Comparison of ENCODE assay signal across 12 mouse cellular contexts in genomic region chr8:83215065-83215464, GRCm38 (mm10). TPM values are rescaled to one million over a fixed set of nuclear protein-coding genes. Genes with fewer than 3 reads are reported as not detected.
DNase-seq lines count a peak whose midpoint lies in the region; ATAC-seq lines count a peak whose summit lies in the region.
"Had no signal": no experiment of that assay in that cellular context is flagged by ENCODE, and none has a peak within 500 bp of the region (broad histone marks: within the 10 kb centered on the region; RNA-seq: fewer than 3 reads in every experiment).

No protein-coding gene starts in this region.

- peak; percentile 87 for ATAC-seq in heart, embryonic 11.5 days (replicated peaks; ENCODE audit: insufficient number of reproducible peaks, low FRiP score, low TSS enrichment)
- ATAC-seq: hindbrain, postnatal 0 days had no signal

- peak; percentile 26 to 44 for DNase-seq in heart, adult 18-20 months
- DNase-seq in heart, postnatal 25 days (ENCODE audit: low spot score) = no peak
- DNase-seq in MEL-GATA-1-ER (ENCODE audit: extremely low read depth, low read depth) = peak; percentile 55
- DNase-seq in liver = peak; percentile 71
- no peak for DNase-seq in T-cell, adult 2 months (ENCODE audit: low spot score)
- no peak for DNase-seq in layer of hippocampus, adult 9-11 months
- DNase-seq in cerebellum, postnatal 36 days = no peak
- DNase-seq: cerebellum, postnatal 10 days; thymus, postnatal 14 days had no signal

- H3K27ac ChIP-seq in heart, embryonic 11.5 days (ENCODE audit: low read depth, low read length) = peak overlapping the region; percentile 89
- H3K27ac ChIP-seq: hindbrain, postnatal 0 days; limb, embryonic 15.5 days had no signal

- no peaks in the 10 kb centered on the region for H3K36me3 ChIP-seq in heart, embryonic 11.5 days (ENCODE audit: control insufficient read depth, insufficient read depth, low read length)
- H3K36me3 ChIP-seq: limb, embryonic 15.5 days had no signal

- H3K4me3 ChIP-seq in heart, embryonic 11.5 days (ENCODE audit: low read depth, low read length) = 0 out of 2 replicates have a peak overlapping the region, but pooled peaks have one; percentile 5
- H3K4me3 ChIP-seq: limb, embryonic 15.5 days had no signal

- no peaks in the 10 kb centered on the region for H3K27me3 ChIP-seq in heart, embryonic 11.5 days (ENCODE audit: control insufficient read depth, insufficient read depth, low read length)
- H3K27me3 ChIP-seq: limb, embryonic 15.5 days had no signal

- H3K4me2 ChIP-seq in heart, embryonic 11.5 days = peak overlapping the region; percentile 39
- H3K4me2 ChIP-seq: limb, embryonic 15.5 days had no signal

- 0 out of 2 replicates have a peak overlapping the region, but pooled peaks have one; percentile 16 for H3K9ac ChIP-seq in heart, embryonic 11.5 days (ENCODE audit: low read depth, low read length)
- H3K9ac ChIP-seq: limb, embryonic 15.5 days had no signal

- H3K4me1 ChIP-seq in heart, embryonic 11.5 days (ENCODE audit: control insufficient read depth, insufficient read depth, low read length) = peaks cover 16% of the 10 kb centered on the region
- H3K4me1 ChIP-seq: limb, embryonic 15.5 days had no signal

- 7% methylated on average over 5 of the region's 5 CpGs for WGBS in heart, embryonic 11.5 days (ENCODE audit: insufficient replicate concordance)

- intact Hi-C loops in heart, postnatal 25 days (cut with DNase I) = no loop called here

- no peaks in the 10 kb centered on the region for H3K9me3 ChIP-seq in heart, embryonic 11.5 days (replicated peaks; ENCODE audit: control insufficient read depth, low read length)
- H3K9me3 ChIP-seq: limb, embryonic 15.5 days had no signal

RNA-seq across cellular contexts. Expression of gene Gm10645, which starts 49.1 kb away (rescaled TPM):
- not detected for total RNA-seq in heart, adult 18-20 months (2021)
- under 1 TPM in 1 of 2 experiments, not detected in 1; 0.23 TPM for total RNA-seq in heart, postnatal 25 days (2021)
- 0.56 and 0.72 TPM in 2 replicates for polyA plus RNA-seq in heart, embryonic 11.5 days (2014; fragmentation: Nextera tagmentation; extraction: Ambion mirVana)

RNA-seq across cellular contexts. Expression of gene Tbc1d9, which starts 49.9 kb away (rescaled TPM):
- 1 to 10 TPM; 3.0 to 4.0 TPM for total RNA-seq in heart, adult 18-20 months (2021)
- total RNA-seq in heart, postnatal 25 days (2021) = 1 to 10 TPM; 2.1 to 2.8 TPM
- 1.2 and 1.3 TPM in 2 replicates for polyA plus RNA-seq in heart, embryonic 11.5 days (2014; fragmentation: Nextera tagmentation; extraction: Ambion mirVana)

Comparison
In these comparisons a context has a peak if more than half of its experiments do, and no peak if none do; other contexts are left out.
1. DNase-seq: peak in heart, adult 18-20 months (2 of 2), MEL-GATA-1-ER (single experiment) and liver (single experiment); none in heart, postnatal 25 days (single experiment), T-cell, adult 2 months (single experiment), layer of hippocampus, adult 9-11 months (single experiment) and cerebellum, postnatal 36 days (0 of 2).